Mouse (Mus musculus): ENCODE results near the gene Galns.

DNA sequence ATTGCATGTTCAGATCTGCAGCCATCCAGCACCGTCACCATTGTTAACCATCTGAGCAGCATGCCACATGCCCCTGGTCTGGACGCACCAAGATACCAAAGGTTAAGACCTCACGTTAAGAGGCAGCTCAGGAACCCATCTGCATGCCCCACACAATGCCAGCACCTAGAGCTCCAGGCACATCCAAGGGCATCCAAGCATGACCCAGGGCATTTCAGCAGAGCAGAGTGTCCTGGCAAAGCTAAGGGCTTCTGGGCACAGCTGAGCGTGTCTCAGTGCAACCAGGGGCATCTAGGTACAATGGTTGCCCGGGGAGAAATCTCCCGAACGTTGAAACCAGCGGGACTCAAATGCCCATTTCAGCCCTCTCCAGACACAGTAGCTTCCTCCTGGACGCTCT is 10.6 kb downstream of the Galns start:
- TF ChIP-seq ELF1 (IDR thresholded peaks at IDR 0.05; ENCODE audit: low read depth, low read length) (no peak), MAFK (IDR thresholded peaks at IDR 0.05; ENCODE audit: insufficient replicate concordance, low read length) (no peak), CTCF (conservative IDR thresholded peaks at IDR 0.05 in 1 of 2, IDR thresholded peaks at IDR 0.05 in 1 of 2; ENCODE audit: low read depth in 2 of 2, low read length in 2 of 2) (no peak), POLR2A (IDR thresholded peaks at IDR 0.05; ENCODE audit: low read depth, low read length) (no peak), TCF12 (IDR thresholded peaks at IDR 0.05; ENCODE audit: low read depth, low read length) (no peak), ZC3H11A (IDR thresholded peaks at IDR 0.05; ENCODE audit: low read depth, low read length) (no peak), IRF4 (IDR thresholded peaks at IDR 0.05; ENCODE audit: low read depth, low read length) (no peak)
